Mouse (Mus musculus) hindbrain, embryonic 12.5 days (tissue): ENCODE data around the gene Hspg2. TPM values are rescaled to one million over a fixed set of nuclear protein-coding genes. Genes with fewer than 3 reads are reported as not detected.
A peak's percentile ranks its signal among the peaks of the same experiment; 100 is the strongest.

Experiments
- ATAC-seq: fragments of 200-750 bp; cut with Nextera tagmentation; 2 replicates; pipeline ENCODE4 v1.8.0; 2017; ENCODE audit warnings: moderate TSS enrichment; ENCODE audit not compliant: low FRiP score
- H3K27ac ChIP-seq: fragments of 300-500 bp; sonication (generic); 2 replicates; pipeline ENCODE4 v1.5.1; 2016; ENCODE audit warnings: mild to moderate bottlenecking
- H3K27me3 ChIP-seq: fragments of 300-500 bp; sonication (generic); 2 replicates; pipeline ENCODE4 v1.6.1; 2016; ENCODE audit warnings: mild to moderate bottlenecking
- H3K36me3 ChIP-seq: fragments of 300-500 bp; sonication (generic); 2 replicates; pipeline ENCODE4 v1.6.1; 2016; ENCODE audit warnings: mild to moderate bottlenecking
- H3K4me1 ChIP-seq: fragments of 300-500 bp; sonication (generic); 2 replicates; pipeline ENCODE4 v1.6.1; 2016
- H3K4me2 ChIP-seq: fragments of 300-500 bp; sonication (generic); replicated peaks from 2 replicates; pipeline ENCODE4 v1.6.1; 2016; ENCODE audit warnings: mild to moderate bottlenecking
- H3K4me3 ChIP-seq: fragments of 300-500 bp; sonication (generic); 2 replicates; pipeline ENCODE4 v1.5.1; 2016; ENCODE audit warnings: mild to moderate bottlenecking
- H3K9ac ChIP-seq: fragments of 300-500 bp; sonication (generic); 2 replicates; pipeline ENCODE4 v1.6.1; 2016; ENCODE audit warnings: mild to moderate bottlenecking, moderate library complexity
- H3K9me3 ChIP-seq: fragments of 300-500 bp; sonication (generic); replicated peaks from 2 replicates; pipeline ENCODE4 v1.6.1; 2016; ENCODE audit warnings: mild to moderate bottlenecking
- WGBS: fragments of 180-500 bp; shearing (Covaris S2); methylation state at CpG from one replicate; pipeline ENCODE4 v1.1.7; 2016; 5-methylcytosine and 5-hydroxymethylcytosine counted together
- microRNA-seq: library from miRNA; unstranded; fragments of <30 nt; microRNA quantifications from one replicate; pipeline ENCODE4, GENCODE M21; 2017
- polyA plus RNA-seq: library from polyadenylated mRNA; unstranded; fragments of >200 nt; fragmentation: Nextera tagmentation; extraction: Ambion mirVana; gene quantifications from 2 replicates; pipeline ENCODE4 v1.2.1, GENCODE M21; 2016

Hspg2 gene
- polyA plus RNA-seq, 1 experiment from 2014 or later, result 15.0 TPM

GRCm38 (mm10) chr4:137597098-137597630 lies 128.6 kb downstream of the Hspg2 start:
- no peak overlapping the region for H3K9ac ChIP-seq
- no peaks in the 10 kb centered on the region for H3K9me3 ChIP-seq
- ATAC-seq, result no peak
- no peaks in the 10 kb centered on the region for H3K36me3 ChIP-seq
- no peak overlapping the region for H3K4me3 ChIP-seq
- H3K4me2 ChIP-seq, result no peak overlapping the region
- H3K27ac ChIP-seq, result no peak overlapping the region
- H3K27me3 ChIP-seq, result no peaks in the 10 kb centered on the region
- 94% methylated on average over 4 of the region's 4 CpGs for WGBS
- H3K4me1 ChIP-seq, result peaks cover 46% of the 10 kb centered on the region

DNA sequence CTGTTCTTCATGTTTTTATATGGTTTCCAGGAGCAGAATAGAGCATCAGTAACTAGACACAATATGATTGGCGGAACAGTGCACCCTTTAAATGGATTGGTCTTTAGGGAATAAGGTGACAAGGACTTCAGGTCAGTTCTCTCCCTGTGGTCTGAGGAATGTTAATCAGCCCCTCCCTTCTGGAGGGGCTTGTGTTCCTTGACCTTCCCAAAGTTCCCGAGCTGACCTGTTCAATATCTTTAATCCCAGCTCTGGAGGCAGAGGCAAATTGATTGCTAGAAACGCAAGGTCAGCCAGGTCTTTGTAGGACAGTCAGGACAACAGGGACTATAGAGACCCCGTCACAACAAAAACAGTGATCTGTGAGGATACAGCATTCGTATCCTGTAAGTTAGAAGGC lies 130.0 kb downstream of the Hspg2 start:
- Histone ChIP-seq H3K4me1 (peaks cover 49% of the 10 kb centered on the region), H3K27me3 (no peaks in the 10 kb centered on the region)

DNA sequence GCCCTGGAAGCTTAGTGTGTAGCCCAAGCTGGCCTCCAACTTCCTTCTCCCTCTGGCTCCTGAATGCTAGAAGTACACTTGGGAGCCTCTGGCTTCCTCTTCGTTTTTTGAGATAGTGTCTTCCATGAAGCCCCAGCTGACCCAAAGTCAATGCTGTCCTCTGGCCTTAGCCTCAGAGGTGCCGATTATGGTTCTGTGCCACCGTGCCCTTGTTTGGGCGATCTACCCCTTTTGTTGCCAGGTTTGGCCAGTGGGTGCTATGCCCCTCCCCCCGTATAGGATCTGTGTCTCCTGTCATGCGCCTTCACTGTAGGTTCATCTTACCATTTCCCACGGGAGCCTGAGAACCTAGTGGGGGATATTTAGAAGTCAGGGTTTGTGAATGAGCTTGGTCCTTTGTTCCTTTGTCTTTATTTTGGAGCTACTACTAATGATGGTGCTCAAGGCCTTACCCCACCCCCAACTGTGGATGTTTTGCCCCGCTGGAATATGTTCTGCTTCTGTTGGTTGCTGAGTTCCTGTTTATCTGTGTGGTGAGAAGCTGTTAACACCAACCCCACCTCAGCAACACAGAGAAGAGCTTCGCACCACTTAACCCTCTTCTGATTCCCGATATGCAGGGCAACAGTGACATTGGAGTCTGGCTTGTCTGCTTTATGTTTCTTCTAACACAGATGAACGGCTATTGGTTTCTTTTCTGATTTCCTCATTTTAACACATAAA lies 135.0 kb downstream of the Hspg2 start:
- Histone ChIP-seq H3K9me3 (no peaks in the 10 kb centered on the region), H3K27ac (0 out of 2 replicates have a peak overlapping the region, but pooled peaks have one; percentile 0), H3K9ac (no peak overlapping the region), H3K4me3 (no peak overlapping the region), H3K27me3 (no peaks in the 10 kb centered on the region), H3K4me2 (no peak overlapping the region), H3K36me3 (peaks cover 41% of the 10 kb centered on the region), H3K4me1 (peaks cover 19% of the 10 kb centered on the region)
- no peak for ATAC-seq
- 80% methylated on average over 11 of the region's 11 CpGs for WGBS

More for the DNA sequence above, 130.0 kb downstream of the Hspg2 start:
- WGBS, result 78% methylated on average over 5 of the region's 5 CpGs
- Histone ChIP-seq H3K9me3 (no peaks in the 10 kb centered on the region), H3K27ac (no peak overlapping the region), H3K4me3 (no peak overlapping the region), H3K36me3 (no peaks in the 10 kb centered on the region), H3K9ac (no peak overlapping the region), H3K4me2 (no peak overlapping the region)
- ATAC-seq, result no peak

- no peaks in the 10 kb centered on the region for H3K9me3 ChIP-seq
- no peak overlapping the region for H3K4me2 ChIP-seq
- H3K4me3 ChIP-seq, result no peak overlapping the region
- no peak overlapping the region for H3K27ac ChIP-seq
- peaks cover 75% of the 10 kb centered on the region for H3K36me3 ChIP-seq
- peaks cover 6% of the 10 kb centered on the region; the same call in 1 of the 2 replicates for H3K4me1 ChIP-seq
- H3K9ac ChIP-seq, result no peak overlapping the region
- no peaks in the 10 kb centered on the region for H3K27me3 ChIP-seq
- 100% methylated on average over 2 of the region's 2 CpGs for WGBS
- ATAC-seq, result no peak
Observed at GRCm38 (mm10) chr4:137607023-137607422, 138.5 kb downstream of the Hspg2 start.

DNA sequence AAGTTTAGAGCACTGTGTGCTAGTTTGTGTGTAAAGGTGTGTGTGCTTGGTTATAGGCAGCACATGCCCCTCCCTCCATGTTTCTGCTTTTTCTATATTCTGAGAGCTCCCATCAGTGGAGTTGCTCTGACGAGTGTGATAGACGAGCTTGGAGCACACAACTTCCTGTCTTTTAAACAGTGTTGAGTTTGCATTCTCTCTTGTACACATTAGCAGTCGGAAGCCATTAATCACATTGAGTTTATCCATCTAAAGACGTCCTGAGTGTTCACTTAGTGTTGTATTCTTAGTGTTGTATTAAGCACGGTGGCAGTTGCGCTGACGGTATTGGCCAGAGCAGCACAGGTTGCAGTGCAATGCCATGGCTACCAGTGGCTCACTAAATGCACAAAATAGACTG lies 140.7 kb downstream of the Hspg2 start:
- Histone ChIP-seq H3K36me3 (peaks cover 96% of the 10 kb centered on the region), H3K9ac (no peak overlapping the region), H3K4me1 (no peaks in the 10 kb centered on the region), H3K4me3 (no peak overlapping the region), H3K27me3 (no peaks in the 10 kb centered on the region), H3K9me3 (no peaks in the 10 kb centered on the region), H3K27ac (no peak overlapping the region), H3K4me2 (no peak overlapping the region)
- WGBS, result 93% methylated on average over 7 of the region's 7 CpGs
- no peak for ATAC-seq

DNA sequence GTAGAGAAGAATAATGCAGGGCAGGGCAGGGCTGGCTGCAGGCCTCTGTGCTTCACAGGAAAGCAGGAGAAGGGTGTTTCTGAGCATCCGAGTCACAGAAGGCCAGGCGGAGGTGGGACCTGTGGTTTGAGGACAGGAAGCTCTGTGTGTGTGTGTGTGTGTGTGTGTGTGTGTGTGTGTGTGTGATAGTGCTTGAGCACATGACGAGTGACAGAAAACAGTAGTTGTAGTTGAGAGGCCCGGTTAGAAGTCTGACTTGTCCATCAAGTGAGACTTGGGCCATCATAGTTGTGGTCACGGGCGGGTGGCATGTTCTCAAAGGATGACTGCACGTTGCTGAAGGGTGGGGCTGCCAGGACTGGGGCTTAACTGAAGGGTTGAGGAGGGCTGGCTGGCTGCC lies 141.1 kb downstream of the Hspg2 start:
- Histone ChIP-seq H3K36me3 (peaks cover 97% of the 10 kb centered on the region), H3K27me3 (no peaks in the 10 kb centered on the region), H3K27ac (no peak overlapping the region), H3K4me1 (no peaks in the 10 kb centered on the region), H3K4me3 (no peak overlapping the region), H3K9ac (no peak overlapping the region), H3K4me2 (no peak overlapping the region), H3K9me3 (no peaks in the 10 kb centered on the region)
- ATAC-seq, result no peak
- WGBS, result 90% methylated on average over 7 of the region's 7 CpGs

GRCm38 (mm10) chr4:137610256-137610655 lies 141.7 kb downstream of the Hspg2 start:
- Histone ChIP-seq H3K9me3 (no peaks in the 10 kb centered on the region), H3K4me3 (no peak overlapping the region), H3K36me3 (peaks cover 95% of the 10 kb centered on the region), H3K27ac (no peak overlapping the region), H3K4me2 (no peak overlapping the region), H3K9ac (no peak overlapping the region), H3K27me3 (no peaks in the 10 kb centered on the region), H3K4me1 (no peaks in the 10 kb centered on the region)
- 83% methylated on average over 15 of the region's 15 CpGs for WGBS
- ATAC-seq, result no peak

Small RNA genes lying within 50 kb of the gene (microRNA-seq; reads per million reads assigned to microRNA genes)
- 1.4 reads per million for gene Mir7018

Other genes starting within 250 kb of the Hspg2 start
- 3.7 and 5.0 TPM in 2 replicates for gene Wnt4, start 191.3 kb upstream of the Hspg2 start, polyA plus RNA-seq
- 666 and 694 TPM in 2 replicates for gene Cdc42, start 111.0 kb upstream of the Hspg2 start, polyA plus RNA-seq
- gene Cela3a, start 59.0 kb upstream of the Hspg2 start, polyA plus RNA-seq, result not detected in 2 replicates
- gene Cela3b, start 38.2 kb upstream of the Hspg2 start, polyA plus RNA-seq, result not detected in 2 replicates
- gene 1700013G24Rik, start 15.5 kb upstream of the Hspg2 start, polyA plus RNA-seq, result not detected in 2 replicates
- 1.5 TPM in 1 of 2 replicates, not detected in the other for gene Ldlrad2, start 105.8 kb downstream of the Hspg2 start, polyA plus RNA-seq
- 85.9 and 86.7 TPM in 2 replicates for gene Usp48, start 125.0 kb downstream of the Hspg2 start, polyA plus RNA-seq
- gene Rap1gap, start 196.0 kb downstream of the Hspg2 start, polyA plus RNA-seq, result 17.1 and 19.8 TPM in 2 replicates